Mouse (Mus musculus) liver, embryonic 11.5 days (tissue): ENCODE results near the gene Olfr6. TPM values are rescaled to one million over a fixed set of nuclear protein-coding genes. Genes with fewer than 3 reads are reported as not detected.
"Not testable (repeated sequence)": the region's sequence is repeated elsewhere in the genome, so short reads cannot be mapped to it uniquely, and the experiment has no call there.

Experiments used
- ATAC-seq: fragments of 200-750 bp; cut with Nextera tagmentation; replicated peaks from 2 replicates; pipeline ENCODE4 v1.8.0; 2017; ENCODE audit warnings: moderate number of reproducible peaks, mild to moderate bottlenecking, moderate TSS enrichment, moderate library complexity; ENCODE audit not compliant: low FRiP score
- DNase-seq: peaks from one replicate; pipeline ENCODE4 v3.0.0-alpha.2; 2017; ENCODE audit warnings: low spot score
- H3K27ac ChIP-seq: fragments of 300-500 bp; sonication (generic); 2 replicates; pipeline ENCODE4 v1.5.1; 2014; ENCODE audit warnings: mild to moderate bottlenecking, low read depth, low read length, control low read depth
- H3K27me3 ChIP-seq: fragments of 300-500 bp; sonication (generic); replicated peaks from 2 replicates; pipeline ENCODE4 v1.6.1; 2014; ENCODE audit warnings: low read length, mixed read lengths; ENCODE audit not compliant: control insufficient read depth, insufficient read depth
- H3K36me3 ChIP-seq: fragments of 300-500 bp; sonication (generic); 2 replicates; pipeline ENCODE4 v1.6.1; 2014; ENCODE audit warnings: mild to moderate bottlenecking, low read length, moderate library complexity, mixed read lengths; ENCODE audit not compliant: control insufficient read depth, insufficient read depth
- H3K4me1 ChIP-seq: fragments of 300-500 bp; sonication (generic); replicated peaks from 2 replicates; pipeline ENCODE4 v1.6.1; 2014; ENCODE audit warnings: low read length, mixed read lengths; ENCODE audit not compliant: control insufficient read depth, insufficient read depth
- H3K4me2 ChIP-seq: fragments of 300-500 bp; sonication (generic); 2 replicates; pipeline ENCODE4 v1.6.1; 2014; ENCODE audit warnings: mild to moderate bottlenecking, control low read depth, moderate library complexity
- H3K4me3 ChIP-seq: fragments of 300-500 bp; sonication (generic); 2 replicates; pipeline ENCODE4 v1.5.1; 2014; ENCODE audit warnings: low read depth, low read length, control low read depth
- H3K9ac ChIP-seq: fragments of 300-500 bp; sonication (generic); 2 replicates; pipeline ENCODE4 v1.6.1; 2014; ENCODE audit warnings: low read depth, low read length, control low read depth
- H3K9me3 ChIP-seq: fragments of 300-500 bp; sonication (generic); 2 replicates; pipeline ENCODE4 v1.6.1; 2016; ENCODE audit warnings: low read length, inconsistent platforms, mixed read lengths; ENCODE audit not compliant: control insufficient read depth
- WGBS: fragments of 180-500 bp; shearing (Covaris S2); extraction: QIAGEN DNeasy Blood & Tissue Kit; methylation state at CpG from one replicate; pipeline ENCODE4 v1.1.7; 2014; 5-methylcytosine and 5-hydroxymethylcytosine counted together
- polyA plus RNA-seq: library from polyadenylated mRNA; unstranded; fragments of >200 nt; fragmentation: Nextera tagmentation; extraction: Ambion mirVana; gene quantifications from 2 replicates; pipeline ENCODE4 v1.2.1, GENCODE M21; 2014

The Olfr6 gene
- not detected in 2 replicates for polyA plus RNA-seq

- no peak within 1 kb of the TSS for H3K4me3 ChIP-seq
- no peak within 1 kb of the TSS for H3K9ac ChIP-seq
- ATAC-seq (no peak), DNase-seq (no peak)
- H3K9me3 ChIP-seq: no peaks in the 10 kb centered on the region
- H3K27me3 ChIP-seq: no peaks in the 10 kb centered on the region
- H3K4me2 ChIP-seq: no peak within 1 kb of the TSS
- no peaks in the 10 kb centered on the region for H3K36me3 ChIP-seq
- 80% methylated on average over 1 of the region's 1 CpGs for WGBS
- H3K27ac ChIP-seq: no peak within 1 kb of the TSS
- no peaks in the 10 kb centered on the region for H3K4me1 ChIP-seq
Observed at GRCm38 (mm10) chr7:106963837-106964236, at the start of gene Olfr6. Gene Olfr6, minus strand, starts transcription at chr7:106963937.

DNA sequence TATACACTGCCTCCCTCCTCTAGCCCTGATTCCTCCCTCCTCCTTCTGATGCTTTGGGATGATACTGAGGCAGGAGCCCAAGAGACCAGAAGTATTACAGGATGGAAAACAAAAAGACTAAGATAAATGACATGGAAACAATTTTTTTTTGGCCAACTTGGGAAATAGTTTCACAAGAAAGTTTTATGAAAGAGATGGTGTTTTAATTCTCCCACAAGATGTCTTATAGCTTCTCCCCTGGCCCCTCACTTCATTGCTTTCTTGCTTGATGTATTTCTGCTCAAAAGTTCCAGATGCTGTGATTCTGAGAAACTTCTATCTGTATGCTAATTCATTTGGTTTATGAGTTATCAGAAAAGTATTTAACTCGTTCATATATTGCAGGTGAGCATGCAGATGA, 42.2 kb upstream of the Olfr6 start, which contains the start of gene Olfr2:
TSS of gene Olfr2 (minus strand) at position 101 of the 400 bp plus-strand sequence.
- H3K9me3 ChIP-seq: 0 out of 2 replicates have a peak, but pooled peaks cover under 1% of the 10 kb centered on the region
- H3K27me3 ChIP-seq: no peaks in the 10 kb centered on the region
- no peak within 1 kb of the TSS for H3K4me3 ChIP-seq
- no peak within 1 kb of the TSS for H3K4me2 ChIP-seq
- no peaks in the 10 kb centered on the region for H3K36me3 ChIP-seq
- no peak within 1 kb of the TSS for H3K9ac ChIP-seq
- DNase-seq (no peak), ATAC-seq (no peak)
- WGBS: 40% methylated on average over 1 of the region's 1 CpGs
- no peak within 1 kb of the TSS for H3K27ac ChIP-seq
- no peaks in the 10 kb centered on the region for H3K4me1 ChIP-seq

GRCm38 (mm10) chr7:107004169-107004568, 40.4 kb upstream of the Olfr6 start:
- no peak overlapping the region for H3K4me3 ChIP-seq
- 26% methylated on average over 3 of the region's 3 CpGs for WGBS
- H3K4me1 ChIP-seq: no peaks in the 10 kb centered on the region
- H3K27ac ChIP-seq: no peak overlapping the region
- H3K27me3 ChIP-seq: no peaks in the 10 kb centered on the region
- ATAC-seq (no peak), DNase-seq (no peak)
- H3K36me3 ChIP-seq: no peaks in the 10 kb centered on the region
- no peak overlapping the region for H3K9ac ChIP-seq
- H3K9me3 ChIP-seq: 0 out of 2 replicates have a peak, but pooled peaks cover 2% of the 10 kb centered on the region
- no peak overlapping the region for H3K4me2 ChIP-seq

DNA sequence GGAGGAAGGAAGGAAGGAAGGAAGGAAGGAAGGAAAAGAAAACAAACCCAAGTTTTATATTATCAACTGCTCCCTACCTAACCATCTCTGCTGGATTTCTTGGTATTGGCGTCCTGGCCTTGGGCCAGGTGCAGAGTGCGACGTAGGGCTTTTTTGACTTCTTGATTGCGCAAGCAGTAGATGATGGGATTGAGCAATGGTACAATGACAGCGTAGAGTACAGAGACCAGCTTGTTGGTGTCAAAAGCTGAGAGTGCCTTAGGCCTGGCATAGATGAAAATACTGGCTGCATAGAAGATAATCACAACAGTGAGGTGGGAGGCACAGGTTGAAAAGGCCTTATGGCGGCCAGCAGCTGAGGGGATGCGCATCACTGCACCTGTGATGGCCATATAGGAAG, 37.1 kb upstream of the Olfr6 start:
- Histone ChIP-seq H3K4me1 (no peaks in the 10 kb centered on the region), H3K36me3 (no peaks in the 10 kb centered on the region), H3K4me3 (no peak overlapping the region), H3K27me3 (no peaks in the 10 kb centered on the region), H3K4me2 (no peak overlapping the region), H3K27ac (no peak overlapping the region), H3K9ac (no peak overlapping the region), H3K9me3 (0 out of 2 replicates have a peak, but pooled peaks cover 2% of the 10 kb centered on the region)
- ATAC-seq (no peak), DNase-seq (no peak)
- 81% methylated on average over 7 of the region's 7 CpGs for WGBS

DNA sequence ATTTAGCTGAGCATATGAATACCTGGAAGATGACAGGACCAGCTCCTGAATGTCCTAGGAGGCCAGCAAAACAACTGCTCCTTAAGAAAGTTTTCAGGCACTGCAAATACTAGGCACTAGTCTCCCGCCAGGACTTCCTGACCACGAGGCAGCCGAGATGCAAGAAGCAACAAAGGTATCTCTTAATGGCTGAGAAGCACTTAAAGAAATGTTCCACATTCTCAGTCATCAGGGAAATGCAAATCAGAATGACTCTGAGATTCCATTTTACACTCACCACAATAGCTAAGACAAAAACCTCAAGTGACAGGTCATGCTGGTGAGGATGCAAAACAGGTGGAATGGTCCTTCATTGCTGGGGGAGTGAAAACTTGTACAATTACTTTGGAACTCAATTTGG, 21.5 kb upstream of the Olfr6 start:
- H3K27me3 ChIP-seq: no peaks in the 10 kb centered on the region
- no peaks in the 10 kb centered on the region for H3K4me1 ChIP-seq
- no peak overlapping the region for H3K4me2 ChIP-seq
- H3K9me3 ChIP-seq: no peaks in the 10 kb centered on the region
- no peak for ATAC-seq
- no peak overlapping the region for H3K4me3 ChIP-seq
- H3K27ac ChIP-seq: no peak overlapping the region
- DNase-seq: no peak
- no peaks in the 10 kb centered on the region for H3K36me3 ChIP-seq
- WGBS: 82% methylated on average over 3 of the region's 3 CpGs
- no peak overlapping the region for H3K9ac ChIP-seq

GRCm38 (mm10) chr7:106975353-106975752, 11.6 kb upstream of the Olfr6 start, which contains the start of gene Olfr711:
Gene Olfr711, minus strand, starts transcription at chr7:106975453.
- H3K27me3 ChIP-seq: no peaks in the 10 kb centered on the region
- no peak within 1 kb of the TSS for H3K4me2 ChIP-seq
- H3K9me3 ChIP-seq: no peaks in the 10 kb centered on the region
- no peak for DNase-seq
- no peak within 1 kb of the TSS for H3K27ac ChIP-seq
- H3K4me3 ChIP-seq: no peak within 1 kb of the TSS
- WGBS: 67% methylated on average over 1 of the region's 1 CpGs
- no peaks in the 10 kb centered on the region for H3K4me1 ChIP-seq
- ATAC-seq: no peak
- H3K36me3 ChIP-seq: no peaks in the 10 kb centered on the region
- H3K9ac ChIP-seq: no peak within 1 kb of the TSS

GRCm38 (mm10) chr7:106967503-106967902, 3.8 kb upstream of the Olfr6 start:
- DNase-seq, H3K4me2 ChIP-seq, H3K9me3 ChIP-seq, H3K9ac ChIP-seq, H3K27me3 ChIP-seq, ATAC-seq, H3K4me1 ChIP-seq, H3K4me3 ChIP-seq, H3K36me3 ChIP-seq, H3K27ac ChIP-seq: not testable (repeated sequence)

- 73% methylated on average over 3 of the region's 3 CpGs for whole genome bisulfite sequencing
- Histone ChIP-seq H3K9ac (no peak within 1 kb of the TSS), H3K9me3 (no peaks in the 10 kb centered on the region), H3K36me3 (no peaks in the 10 kb centered on the region), H3K4me1 (no peaks in the 10 kb centered on the region), H3K27me3 (no peaks in the 10 kb centered on the region), H3K4me2 (no peak within 1 kb of the TSS), H3K4me3 (no peak within 1 kb of the TSS), H3K27ac (no peak within 1 kb of the TSS)
- ATAC-seq (no peak), DNase-seq (no peak)
Observed at GRCm38 (mm10) chr7:106948212-106948611, 15.5 kb downstream of the Olfr6 start, which contains the start of gene Olfr710. Gene Olfr710, minus strand, starts transcription at chr7:106948312.

DNA sequence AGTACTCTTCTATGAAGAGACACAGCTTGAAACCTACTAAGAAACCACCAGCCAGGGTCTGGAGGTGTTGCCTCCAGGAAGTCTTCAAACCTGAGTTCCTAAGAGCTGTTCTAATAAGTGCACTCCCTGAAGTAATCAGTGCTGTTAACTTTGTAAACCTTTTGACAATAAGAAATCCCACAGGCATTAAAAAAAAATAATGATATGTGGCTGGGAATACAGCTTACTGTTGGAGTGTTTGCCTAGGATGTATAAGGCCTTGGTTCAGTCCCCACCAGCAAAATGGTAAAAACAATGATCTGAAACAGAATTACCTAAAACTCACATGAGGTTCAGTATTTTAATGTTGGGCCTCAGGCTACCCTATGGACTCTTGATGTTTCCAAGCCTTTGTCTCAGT, 31.6 kb downstream of the Olfr6 start, which contains the start of gene Olfr709-ps1:
TSS of gene Olfr709-ps1 (minus strand) at position 101 of the 400 bp plus-strand sequence.
- no peaks in the 10 kb centered on the region for H3K9me3 ChIP-seq
- no peak for ATAC-seq

More for the DNA sequence above, 31.6 kb downstream of the Olfr6 start, which contains the start of gene Olfr709-ps1:
- Histone ChIP-seq H3K9ac (no peak within 1 kb of the TSS), H3K4me1 (no peaks in the 10 kb centered on the region), H3K27me3 (no peaks in the 10 kb centered on the region), H3K4me3 (no peak within 1 kb of the TSS), H3K4me2 (no peak within 1 kb of the TSS), H3K36me3 (no peaks in the 10 kb centered on the region), H3K27ac (no peak within 1 kb of the TSS)
- no peak for DNase-seq
